Mouse (Mus musculus) kidney, adult 11 months (tissue): ENCODE data around the gene Susd4.

Experiments
- DNase-seq: peaks from one replicate; pipeline ENCODE4 v3.0.0; 2022

The Susd4 gene

GRCm38 (mm10) chr1:182922824-182923223 is 159.2 kb downstream of the Susd4 start:
- no peak for DNase-seq

- DNase-seq = no peak
Observed at GRCm38 (mm10) chr1:182926465-182926864, 162.8 kb downstream of the Susd4 start.

- no peak for DNase-seq
Observed at GRCm38 (mm10) chr1:182927878-182928851, 164.5 kb downstream of the Susd4 start.

- DNase-seq = no peak
Observed at GRCm38 (mm10) chr1:182935469-182935868, 171.8 kb downstream of the Susd4 start.

GRCm38 (mm10) chr1:182937486-182938120 is 173.9 kb downstream of the Susd4 start:
- no peak for DNase-seq

GRCm38 (mm10) chr1:182941921-182942320 is 178.3 kb downstream of the Susd4 start:
- DNase-seq = no peak

GRCm38 (mm10) chr1:182943911-182944310 is 180.3 kb downstream of the Susd4 start:
- DNase-seq = no peak

- no peak for DNase-seq
Observed at GRCm38 (mm10) chr1:182944638-182945037, 181.0 kb downstream of the Susd4 start.

- DNase-seq = no peak
Observed at GRCm38 (mm10) chr1:182945561-182945960, 181.9 kb downstream of the Susd4 start.
